ENCODE assay signal across 9 mouse cellular contexts in the genomic region with DNA sequence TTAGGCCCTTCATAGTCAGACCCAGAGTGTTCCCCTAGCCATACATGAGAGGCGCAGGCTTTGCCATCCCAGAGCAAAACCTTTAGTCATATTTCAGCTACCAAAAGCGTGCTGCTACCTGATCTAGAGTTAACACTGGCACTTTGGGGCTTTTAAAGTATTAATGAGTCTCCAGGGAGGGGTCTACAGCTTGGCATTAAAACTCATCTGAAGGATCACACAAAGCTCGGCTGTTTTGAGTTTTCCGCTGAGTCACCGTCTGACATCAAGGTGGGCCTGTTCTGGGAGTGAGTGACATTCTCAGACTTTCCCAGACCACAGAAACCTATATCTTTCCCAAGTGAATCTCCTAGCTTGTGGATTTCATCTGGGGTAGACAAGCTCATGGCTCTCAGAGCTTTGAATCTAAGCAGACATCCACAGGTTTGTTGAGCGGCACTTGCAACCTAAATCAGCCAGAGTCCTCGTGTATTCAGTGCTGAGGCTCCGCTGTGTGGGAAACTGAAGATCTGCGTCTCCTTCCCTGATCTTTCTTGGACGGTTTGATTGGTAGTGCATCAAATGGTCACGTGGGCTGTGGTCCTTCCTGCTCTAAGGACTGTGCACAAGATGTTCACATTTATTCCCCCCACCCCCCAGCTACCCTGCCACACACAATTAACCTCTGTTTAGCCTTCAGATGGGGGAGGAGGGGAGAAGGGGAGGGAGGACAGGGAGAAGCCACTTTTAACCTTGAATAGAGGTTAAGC. TPM values are rescaled to one million over a fixed set of nuclear protein-coding genes. Genes with fewer than 3 reads are reported as not detected.
DNase-seq lines count a peak whose midpoint lies in the region; ATAC-seq and TF ChIP-seq lines count a peak whose summit lies in the region.
"Had no signal": no experiment of that assay in that cellular context is flagged by ENCODE, and none has a peak within 500 bp of the region (broad histone marks: within the 10 kb centered on the region; RNA-seq: fewer than 3 reads in every experiment).

No protein-coding gene starts in this region.

- no peaks in the 10 kb centered on the region for H3K9me3 ChIP-seq in kidney, embryonic 14.5 days (ENCODE audit: control insufficient read depth, low read length)
- H3K9me3 ChIP-seq in heart, postnatal 0 days (replicated peaks; ENCODE audit: control insufficient read depth, low read length), result no peaks in the 10 kb centered on the region
- H3K9me3 ChIP-seq in midbrain, embryonic 16.5 days (replicated peaks; ENCODE audit: control insufficient read depth, low read length, poor library complexity, severe bottlenecking), result no peaks in the 10 kb centered on the region

- peaks cover 38% of the 10 kb centered on the region for H3K4me1 ChIP-seq in kidney, embryonic 14.5 days (ENCODE audit: control insufficient read depth, insufficient read depth, low read length)
- peaks cover 16% of the 10 kb centered on the region; the same call in 1 of the 2 replicates for H3K4me1 ChIP-seq in heart, postnatal 0 days (ENCODE audit: control insufficient read depth, insufficient read depth)
- peaks cover 35% of the 10 kb centered on the region for H3K4me1 ChIP-seq in midbrain, embryonic 16.5 days (ENCODE audit: control insufficient read depth, insufficient read depth, low read length)

- peak; percentile 62 for ATAC-seq in kidney, embryonic 14.5 days (ENCODE audit: low FRiP score, low TSS enrichment)
- no peak for ATAC-seq in heart, postnatal 0 days (ENCODE audit: insufficient read depth, low read depth)
- peak; percentile 49 for ATAC-seq in midbrain, embryonic 16.5 days
- ATAC-seq in granulocyte monocyte progenitor cell, adult 5-6 weeks (replicated peaks; ENCODE audit: poor library complexity, severe bottlenecking), result no peak
- ATAC-seq in erythroblast, adult 5-6 weeks (replicated peaks; ENCODE audit: low FRiP score, poor library complexity, severe bottlenecking), result no peak

- no peak overlapping the region for H3K4me3 ChIP-seq in kidney, embryonic 14.5 days (ENCODE audit: low read length)
- no peak overlapping the region for H3K4me3 ChIP-seq in heart, postnatal 0 days (ENCODE audit: low read depth, low read length)
- no peak overlapping the region; the same call in 1 of the 2 replicates for H3K4me3 ChIP-seq in midbrain, embryonic 16.5 days (ENCODE audit: low read depth, low read length)

- no peaks in the 10 kb centered on the region for H3K27me3 ChIP-seq in kidney, embryonic 14.5 days (ENCODE audit: control insufficient read depth, insufficient read depth, low read length)
- H3K27me3 ChIP-seq in heart, postnatal 0 days (ENCODE audit: control insufficient read depth, insufficient read depth, low read length), result no peaks in the 10 kb centered on the region
- no peaks in the 10 kb centered on the region for H3K27me3 ChIP-seq in midbrain, embryonic 16.5 days (ENCODE audit: control insufficient read depth, insufficient read depth, low read depth, low read length)

- H3K4me2 ChIP-seq in kidney, embryonic 14.5 days (replicated peaks; ENCODE audit: low read depth, low read length), result peak overlapping the region; percentile 35
- H3K4me2 ChIP-seq in heart, postnatal 0 days (ENCODE audit: low read depth, low read length), result peak overlapping the region; percentile 59; the same call in 1 of the 2 replicates
- peak overlapping the region; percentile 45 for H3K4me2 ChIP-seq in midbrain, embryonic 16.5 days (ENCODE audit: low read length)

- no peaks in the 10 kb centered on the region for H3K36me3 ChIP-seq in kidney, embryonic 14.5 days (ENCODE audit: control insufficient read depth, insufficient read depth, low read length)
- H3K36me3 ChIP-seq in heart, postnatal 0 days (replicated peaks; ENCODE audit: control insufficient read depth, insufficient read depth, low read length), result no peaks in the 10 kb centered on the region
- H3K36me3 ChIP-seq in midbrain, embryonic 16.5 days (ENCODE audit: control insufficient read depth, insufficient read depth, low read length), result no peaks in the 10 kb centered on the region

- no peak for TF ChIP-seq EP300 in heart, postnatal 0 days (IDR thresholded peaks at IDR 0.05; ENCODE audit: low read depth)

- WGBS in kidney, embryonic 14.5 days, result 43% methylated on average over 11 of the region's 11 CpGs
- WGBS in heart, postnatal 0 days, result 57% methylated on average over 11 of the region's 11 CpGs
- WGBS in midbrain, embryonic 16.5 days, result 49% methylated on average over 11 of the region's 11 CpGs

- no peak for TF ChIP-seq POLR2A in brain, embryonic 14.5 days (IDR thresholded peaks at IDR 0.05; ENCODE audit: borderline replicate concordance, extremely low read depth, insufficient read depth, insufficient read length, poor library complexity, severe bottlenecking)

- DNase-seq in kidney, adult 9 months, result no peak
- peak; percentile 76 for DNase-seq in brain, embryonic 14.5 days (ENCODE audit: low read depth)
- DNase-seq in heart, postnatal 0 days (ENCODE audit: low spot score), result no peak
- no peak for DNase-seq in cerebellum, postnatal 36 days

- peak overlapping the region; percentile 32; the same call in 1 of the 2 replicates for H3K9ac ChIP-seq in kidney, embryonic 14.5 days (ENCODE audit: low read depth, low read length)
- no peak overlapping the region for H3K9ac ChIP-seq in heart, postnatal 0 days (replicated peaks; ENCODE audit: low read depth, low read length)
- peak overlapping the region; percentile 37; the same call in 1 of the 2 replicates for H3K9ac ChIP-seq in midbrain, embryonic 16.5 days (ENCODE audit: low read depth, low read length)

- TF ChIP-seq CTCF in brain, embryonic 14.5 days (IDR thresholded peaks at IDR 0.05; ENCODE audit: borderline replicate concordance, extremely low read depth, insufficient read depth, insufficient read length), result no peak
- no peak for TF ChIP-seq CTCF in heart, postnatal 0 days (IDR thresholded peaks at IDR 0.05; ENCODE audit: low read depth)

- H3K27ac ChIP-seq in kidney, embryonic 14.5 days (ENCODE audit: low read depth, low read length), result peak overlapping the region; percentile 76
- peak overlapping the region; percentile 73 for H3K27ac ChIP-seq in heart, postnatal 0 days (ENCODE audit: low read depth)
- H3K27ac ChIP-seq in midbrain, embryonic 16.5 days (ENCODE audit: low read length), result peak overlapping the region; percentile 62

RNA-seq across cellular contexts. Expression of gene Sparcl1, which starts 5.2 kb away (rescaled TPM):
- polyA plus RNA-seq in kidney, embryonic 14.5 days (2014; fragmentation: Nextera tagmentation; extraction: Ambion mirVana), result 33.5 and 36.1 TPM in 2 replicates
- 75.9 and 150 TPM in 2 replicates for polyA plus RNA-seq in brain, embryonic 14.5 days (2012; rRNA removed)
- total RNA-seq in heart, postnatal 0 days (2014; rRNA removed; ENCODE audit: low replicate concordance), result 123 and 168 TPM in 2 replicates
- polyA plus RNA-seq in heart, postnatal 0 days (2015; fragmentation: Nextera tagmentation; extraction: Ambion mirVana), result 97.3 and 99.0 TPM in 2 replicates
- 163 and 240 TPM in 2 replicates for polyA plus RNA-seq in midbrain, embryonic 16.5 days (2015; fragmentation: Nextera tagmentation; extraction: Ambion mirVana)
- not detected in 2 replicates for total RNA-seq in granulocyte monocyte progenitor cell, adult 5-6 weeks (2014; fragmentation: Nextera tagmentation)
- not detected in 2 replicates for total RNA-seq in granulocyte monocyte progenitor cell, adult 5-6 weeks (2017)
- not detected in 2 replicates for total RNA-seq in erythroblast, adult 5-6 weeks (2015; ENCODE audit: low replicate concordance)
- total RNA-seq in erythroblast, adult 5-6 weeks (2017; ENCODE audit: low replicate concordance), result 0.85 TPM in 1 of 2 replicates, not detected in the other

RNA-seq across cellular contexts. Expression of gene Gm17660, which starts 30.9 kb away (rescaled TPM):
- not detected in 2 replicates for polyA plus RNA-seq in kidney, embryonic 14.5 days (2014; fragmentation: Nextera tagmentation; extraction: Ambion mirVana)
- polyA plus RNA-seq in brain, embryonic 14.5 days (2012; rRNA removed), result not detected in 2 replicates
- total RNA-seq in heart, postnatal 0 days (2014; rRNA removed; ENCODE audit: low replicate concordance), result not detected in 2 replicates
- not detected in 2 replicates for polyA plus RNA-seq in heart, postnatal 0 days (2015; fragmentation: Nextera tagmentation; extraction: Ambion mirVana)
- 0.80 TPM in 1 of 2 replicates, not detected in the other for polyA plus RNA-seq in midbrain, embryonic 16.5 days (2015; fragmentation: Nextera tagmentation; extraction: Ambion mirVana)
- total RNA-seq in granulocyte monocyte progenitor cell, adult 5-6 weeks (2014; fragmentation: Nextera tagmentation), result not detected in 2 replicates
- total RNA-seq in granulocyte monocyte progenitor cell, adult 5-6 weeks (2017), result not detected in 2 replicates
- not detected in 2 replicates for total RNA-seq in erythroblast, adult 5-6 weeks (2015; ENCODE audit: low replicate concordance)
- total RNA-seq in erythroblast, adult 5-6 weeks (2017; ENCODE audit: low replicate concordance), result not detected in 2 replicates
- polyA plus RNA-seq: large intestine, adult 2 months had no signal

Comparison
In these comparisons a context has a peak if more than half of its experiments do, and no peak if none do; other contexts are left out.
1. ATAC-seq: peak in kidney, embryonic 14.5 days (single experiment) and midbrain, embryonic 16.5 days (single experiment); none in heart, postnatal 0 days (single experiment), granulocyte monocyte progenitor cell, adult 5-6 weeks (single experiment) and erythroblast, adult 5-6 weeks (single experiment).
2. Peak in every context shown above with its lines, with median percentiles within 50 percentile points of each other: H3K27ac ChIP-seq and H3K4me2 ChIP-seq.